Mouse (Mus musculus): Measurements from ENCODE around the gene Cyb561.

The Cyb561 gene

GRCm38 (mm10) chr11:105921275-105921674 is 31.9 kb downstream of the Cyb561 start:
- DNase-seq (ENCODE audit: low read depth, low spot score), result no peak

GRCm38 (mm10) chr11:105920836-105921235 is 32.3 kb downstream of the Cyb561 start:
- no peak for DNase-seq (ENCODE audit: low read depth, low spot score)

- no peak for DNase-seq (ENCODE audit: low read depth, low spot score)
Observed at GRCm38 (mm10) chr11:105920098-105920785, 32.9 kb downstream of the Cyb561 start.

GRCm38 (mm10) chr11:105913580-105913979 is 39.6 kb downstream of the Cyb561 start:
- no peak for DNase-seq (ENCODE audit: low read depth, low spot score)

GRCm38 (mm10) chr11:105911592-105912375 is 41.4 kb downstream of the Cyb561 start:
- DNase-seq (ENCODE audit: low read depth, low spot score), result peak; percentile 65

GRCm38 (mm10) chr11:105911149-105911548 is 42.0 kb downstream of the Cyb561 start:
- DNase-seq (ENCODE audit: low read depth, low spot score), result no peak

- no peak for DNase-seq (ENCODE audit: low read depth, low spot score)
Observed at GRCm38 (mm10) chr11:105909617-105910016, 43.5 kb downstream of the Cyb561 start.

GRCm38 (mm10) chr11:105908926-105909325 is 44.2 kb downstream of the Cyb561 start:
- DNase-seq (ENCODE audit: low read depth, low spot score), result no peak

GRCm38 (mm10) chr11:105907381-105907780 is 45.8 kb downstream of the Cyb561 start:
- no peak for DNase-seq (ENCODE audit: low read depth, low spot score)

- no peak for DNase-seq (ENCODE audit: low read depth, low spot score)
Observed at GRCm38 (mm10) chr11:105905529-105906213, 47.5 kb downstream of the Cyb561 start.

- no peak for DNase-seq (ENCODE audit: low read depth, low spot score)
Observed at GRCm38 (mm10) chr11:105902956-105903355, 50.2 kb downstream of the Cyb561 start.

- no peak for DNase-seq (ENCODE audit: low read depth, low spot score)
Observed at GRCm38 (mm10) chr11:105901501-105901900, 51.6 kb downstream of the Cyb561 start.

- DNase-seq (ENCODE audit: low read depth, low spot score), result no peak
Observed at GRCm38 (mm10) chr11:105899151-105899550, 54.0 kb downstream of the Cyb561 start.

GRCm38 (mm10) chr11:105887281-105887680 is 65.9 kb downstream of the Cyb561 start:
- DNase-seq (ENCODE audit: low read depth, low spot score), result no peak

- DNase-seq (ENCODE audit: low read depth, low spot score), result no peak
Observed at GRCm38 (mm10) chr11:105885558-105885957, 67.6 kb downstream of the Cyb561 start.
